Mouse (Mus musculus): ENCODE results near the gene Bnc2. TPM values are rescaled to one million over a fixed set of nuclear protein-coding genes. Genes with fewer than 3 reads are reported as not detected.

The Bnc2 gene
- polyA plus RNA-seq, 1 experiment from 2014 or later, result 8.1 TPM

DNA sequence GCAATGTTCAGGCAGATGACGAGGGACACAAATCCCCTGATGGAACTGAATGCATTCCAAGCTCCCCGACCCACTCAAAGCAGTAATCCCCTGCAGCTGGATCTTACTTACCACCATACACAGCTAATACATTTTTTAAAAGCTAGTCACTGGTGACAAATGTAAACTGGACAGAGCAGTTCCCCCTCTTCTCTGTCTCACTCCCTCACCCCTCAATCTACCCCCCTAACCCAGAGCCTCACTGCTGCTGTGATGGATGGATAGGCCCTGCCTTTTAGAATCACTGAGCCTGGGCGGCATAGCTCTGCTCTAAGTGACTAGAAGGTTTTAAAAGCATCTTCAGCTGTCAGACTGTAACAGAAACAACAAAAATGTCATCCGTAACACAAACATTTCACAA, 40.3 kb downstream of the Bnc2 start:
- Histone ChIP-seq H3K4me1 (ENCODE audit: insufficient read depth, low read length) (peaks cover 52% of the 10 kb centered on the region), H3K4me2 (replicated peaks; ENCODE audit: low read depth, low read length) (no peak overlapping the region), H3K27ac (ENCODE audit: low read length) (no peak overlapping the region), H3K9ac (replicated peaks; ENCODE audit: low read length) (no peak overlapping the region), H3K4me3 (ENCODE audit: low read length) (no peak overlapping the region), H3K27me3 (ENCODE audit: insufficient read depth, low read length) (no peaks in the 10 kb centered on the region), H3K36me3 (ENCODE audit: insufficient read depth, low read length) (no peaks in the 10 kb centered on the region), H3K9me3 (ENCODE audit: low read length) (no peaks in the 10 kb centered on the region)
- WGBS, result 32% methylated on average over 4 of the region's 4 CpGs
- no peak for ATAC-seq (ENCODE audit: low FRiP score, low TSS enrichment)

- WGBS, result 79% methylated on average over 1 of the region's 1 CpGs
- Histone ChIP-seq H3K4me1 (ENCODE audit: insufficient read depth, low read length) (peaks cover 48% of the 10 kb centered on the region), H3K27me3 (ENCODE audit: insufficient read depth, low read length) (no peaks in the 10 kb centered on the region), H3K9me3 (ENCODE audit: low read length) (no peaks in the 10 kb centered on the region), H3K4me3 (ENCODE audit: low read length) (no peak overlapping the region), H3K9ac (replicated peaks; ENCODE audit: low read length) (no peak overlapping the region), H3K36me3 (ENCODE audit: insufficient read depth, low read length) (no peaks in the 10 kb centered on the region), H3K4me2 (replicated peaks; ENCODE audit: low read depth, low read length) (no peak overlapping the region), H3K27ac (ENCODE audit: low read length) (no peak overlapping the region)
- ATAC-seq (ENCODE audit: low FRiP score, low TSS enrichment), result no peak
Measured at GRCm38 (mm10) chr4:84633991-84634390, 41.1 kb downstream of the Bnc2 start.

DNA sequence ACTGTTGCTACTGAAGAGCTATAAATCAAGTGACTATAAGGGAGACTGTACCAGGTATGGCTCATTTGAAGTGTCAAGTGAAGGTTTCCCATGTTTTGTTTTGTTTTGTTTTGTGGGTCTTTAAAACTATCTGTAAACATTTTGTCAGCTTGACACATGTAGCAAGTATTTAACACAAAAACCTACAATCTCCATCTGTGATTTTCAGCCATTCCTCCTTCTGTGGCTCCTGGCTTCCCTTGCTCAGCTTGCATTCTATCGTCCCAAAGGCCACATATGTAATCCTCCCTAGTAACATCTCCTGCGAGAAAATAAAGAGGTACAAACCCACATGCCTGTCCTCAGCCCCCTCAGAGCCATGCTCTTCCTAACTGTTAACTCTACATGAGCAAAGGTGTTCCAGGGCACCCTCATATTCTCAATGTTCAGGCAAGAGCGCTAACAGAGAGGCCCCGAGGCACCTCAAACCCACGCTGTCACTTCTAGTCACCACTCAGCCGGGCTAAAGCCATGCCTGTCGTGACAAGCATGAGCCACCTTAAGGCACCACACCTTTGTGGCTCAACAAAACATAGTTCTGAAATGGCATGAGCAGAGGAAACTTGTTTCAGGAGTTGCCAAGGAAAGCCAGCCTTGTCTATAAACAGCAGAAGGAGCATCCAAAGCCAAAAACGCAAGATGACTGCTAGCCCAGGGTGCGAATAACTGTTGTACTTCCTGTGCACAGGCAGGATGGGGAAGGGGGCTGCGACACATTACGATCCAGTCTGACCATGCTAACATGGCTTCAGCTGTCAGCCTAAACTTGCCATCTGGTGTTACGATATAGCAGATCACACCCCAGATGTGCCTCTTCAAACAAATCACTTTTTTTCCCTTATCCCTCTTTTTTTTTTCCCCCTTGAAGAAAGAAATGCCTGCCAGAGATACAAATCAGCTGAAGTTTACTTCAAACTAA, 42.0 kb downstream of the Bnc2 start:
- no peak for ATAC-seq (ENCODE audit: low FRiP score, low TSS enrichment)

DNA sequence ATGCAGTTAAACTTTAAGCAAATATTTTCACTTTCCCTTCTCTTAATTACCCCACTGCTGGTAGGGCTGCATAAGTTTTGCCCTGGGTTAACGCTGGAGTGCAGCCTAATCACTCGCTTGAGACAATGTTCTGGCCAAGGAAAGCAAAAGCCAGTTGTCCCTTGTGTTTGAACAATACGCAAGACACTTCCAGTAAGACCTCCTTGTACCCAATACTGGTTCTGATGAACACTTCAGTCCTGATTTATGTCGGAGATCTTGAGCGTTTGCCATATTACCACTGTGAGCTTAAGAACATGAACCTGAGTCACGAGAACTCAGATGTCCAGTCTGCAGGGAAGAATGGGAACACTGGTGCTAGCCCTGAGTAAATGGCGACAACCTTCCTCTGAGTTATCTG, 47.5 kb downstream of the Bnc2 start:
- H3K4me2 ChIP-seq (replicated peaks; ENCODE audit: low read depth, low read length), result no peak overlapping the region
- H3K4me1 ChIP-seq (ENCODE audit: insufficient read depth, low read length), result peaks cover 7% of the 10 kb centered on the region
- H3K27ac ChIP-seq (ENCODE audit: low read length), result no peak overlapping the region
- no peak overlapping the region for H3K4me3 ChIP-seq (ENCODE audit: low read length)
- no peaks in the 10 kb centered on the region for H3K36me3 ChIP-seq (ENCODE audit: insufficient read depth, low read length)
- WGBS, result 85% methylated on average over 7 of the region's 7 CpGs
- no peaks in the 10 kb centered on the region for H3K9me3 ChIP-seq (ENCODE audit: low read length)
- ATAC-seq (ENCODE audit: low FRiP score, low TSS enrichment), result no peak
- no peaks in the 10 kb centered on the region for H3K27me3 ChIP-seq (ENCODE audit: insufficient read depth, low read length)
- H3K9ac ChIP-seq (replicated peaks; ENCODE audit: low read length), result no peak overlapping the region

More for the DNA sequence above, 42.0 kb downstream of the Bnc2 start:
- Histone ChIP-seq H3K36me3 (ENCODE audit: insufficient read depth, low read length) (no peaks in the 10 kb centered on the region), H3K4me1 (ENCODE audit: insufficient read depth, low read length) (peaks cover 46% of the 10 kb centered on the region), H3K27ac (ENCODE audit: low read length) (no peak overlapping the region), H3K4me3 (ENCODE audit: low read length) (no peak overlapping the region), H3K27me3 (ENCODE audit: insufficient read depth, low read length) (no peaks in the 10 kb centered on the region), H3K9ac (replicated peaks; ENCODE audit: low read length) (no peak overlapping the region), H3K4me2 (replicated peaks; ENCODE audit: low read depth, low read length) (no peak overlapping the region), H3K9me3 (ENCODE audit: low read length) (no peaks in the 10 kb centered on the region)
- 59% methylated on average over 12 of the region's 12 CpGs for WGBS

DNA sequence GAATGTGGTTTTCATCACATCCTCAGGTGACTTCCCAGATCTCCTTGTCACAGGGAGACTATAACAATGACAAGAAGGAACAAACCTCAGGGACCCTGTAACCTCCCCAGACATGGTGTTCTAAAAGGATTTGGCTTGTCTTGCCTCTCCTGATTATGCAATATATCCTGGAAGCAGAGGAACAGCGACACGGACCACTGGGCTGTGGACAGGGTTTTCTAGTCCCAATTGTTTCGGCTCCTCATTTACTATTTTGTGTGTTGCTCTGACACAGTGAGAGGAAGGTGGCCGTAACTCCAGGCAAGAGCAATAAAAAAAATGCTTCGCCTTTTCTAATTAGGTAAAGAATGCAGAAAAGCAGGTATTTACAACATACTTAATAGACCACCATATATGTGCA, 51.8 kb downstream of the Bnc2 start:
- Histone ChIP-seq H3K36me3 (ENCODE audit: insufficient read depth, low read length) (no peaks in the 10 kb centered on the region), H3K4me1 (ENCODE audit: insufficient read depth, low read length) (peaks cover 7% of the 10 kb centered on the region), H3K27me3 (ENCODE audit: insufficient read depth, low read length) (no peaks in the 10 kb centered on the region), H3K4me3 (ENCODE audit: low read length) (no peak overlapping the region), H3K27ac (ENCODE audit: low read length) (no peak overlapping the region), H3K9ac (replicated peaks; ENCODE audit: low read length) (no peak overlapping the region), H3K9me3 (ENCODE audit: low read length) (no peaks in the 10 kb centered on the region), H3K4me2 (replicated peaks; ENCODE audit: low read depth, low read length) (no peak overlapping the region)
- ATAC-seq (ENCODE audit: low FRiP score, low TSS enrichment), result peak; percentile 51; the same call in 1 of the 2 replicates
- 21% methylated on average over 5 of the region's 5 CpGs for WGBS

GRCm38 (mm10) chr4:84621785-84622184, 53.3 kb downstream of the Bnc2 start:
- Histone ChIP-seq H3K9me3 (ENCODE audit: low read length) (no peaks in the 10 kb centered on the region), H3K4me3 (ENCODE audit: low read length) (no peak overlapping the region), H3K27me3 (ENCODE audit: insufficient read depth, low read length) (no peaks in the 10 kb centered on the region), H3K36me3 (ENCODE audit: insufficient read depth, low read length) (no peaks in the 10 kb centered on the region), H3K9ac (replicated peaks; ENCODE audit: low read length) (no peak overlapping the region), H3K4me1 (ENCODE audit: insufficient read depth, low read length) (peaks cover 7% of the 10 kb centered on the region), H3K27ac (ENCODE audit: low read length) (no peak overlapping the region), H3K4me2 (replicated peaks; ENCODE audit: low read depth, low read length) (no peak overlapping the region)
- no peak for ATAC-seq (ENCODE audit: low FRiP score, low TSS enrichment)
- 67% methylated on average over 3 of the region's 3 CpGs for WGBS

DNA sequence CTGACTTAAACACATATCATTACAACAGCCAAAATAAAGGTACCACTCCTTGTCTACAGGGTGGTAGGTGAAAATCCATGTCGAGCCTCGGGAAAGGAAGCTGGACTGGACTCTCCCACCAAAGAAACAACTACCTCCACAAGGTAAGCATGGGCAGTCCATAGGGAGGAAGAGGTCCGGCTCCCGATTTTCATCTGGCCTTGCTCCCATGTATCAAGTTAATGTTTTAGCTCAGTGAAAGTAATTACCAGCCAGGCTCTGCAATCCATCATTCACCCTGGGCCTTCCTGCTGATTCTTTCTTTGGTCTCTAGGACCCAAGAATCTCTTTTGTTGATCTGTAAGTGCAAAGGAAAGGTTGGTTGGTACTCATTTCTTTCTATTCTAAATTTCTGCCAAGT, 65.2 kb downstream of the Bnc2 start:
- peak; percentile 77; the same call in 1 of the 2 replicates for ATAC-seq (ENCODE audit: low FRiP score, low TSS enrichment)
- H3K4me2 ChIP-seq (replicated peaks; ENCODE audit: low read depth, low read length), result no peak overlapping the region
- WGBS, result 18% methylated on average over 4 of the region's 4 CpGs
- no peak overlapping the region for H3K27ac ChIP-seq (ENCODE audit: low read length)
- H3K36me3 ChIP-seq (ENCODE audit: insufficient read depth, low read length), result no peaks in the 10 kb centered on the region
- H3K27me3 ChIP-seq (ENCODE audit: insufficient read depth, low read length), result no peaks in the 10 kb centered on the region
- no peaks in the 10 kb centered on the region for H3K9me3 ChIP-seq (ENCODE audit: low read length)
- H3K9ac ChIP-seq (replicated peaks; ENCODE audit: low read length), result no peak overlapping the region
- H3K4me1 ChIP-seq (ENCODE audit: insufficient read depth, low read length), result peaks cover 11% of the 10 kb centered on the region
- no peak overlapping the region for H3K4me3 ChIP-seq (ENCODE audit: low read length)

GRCm38 (mm10) chr4:84604461-84604860, 70.6 kb downstream of the Bnc2 start:
- H3K9ac ChIP-seq (replicated peaks; ENCODE audit: low read length), result no peak overlapping the region
- WGBS, result 87% methylated on average over 1 of the region's 1 CpGs
- no peak overlapping the region for H3K27ac ChIP-seq (ENCODE audit: low read length)
- H3K36me3 ChIP-seq (ENCODE audit: insufficient read depth, low read length), result no peaks in the 10 kb centered on the region
- no peaks in the 10 kb centered on the region for H3K27me3 ChIP-seq (ENCODE audit: insufficient read depth, low read length)
- no peak overlapping the region for H3K4me2 ChIP-seq (replicated peaks; ENCODE audit: low read depth, low read length)
- H3K4me3 ChIP-seq (ENCODE audit: low read length), result no peak overlapping the region
- peaks cover under 1% of the 10 kb centered on the region; the same call in 1 of the 2 replicates for H3K4me1 ChIP-seq (ENCODE audit: insufficient read depth, low read length)
- ATAC-seq (ENCODE audit: low FRiP score, low TSS enrichment), result no peak
- H3K9me3 ChIP-seq (ENCODE audit: low read length), result no peaks in the 10 kb centered on the region

- no peak overlapping the region for H3K4me3 ChIP-seq (ENCODE audit: low read length)
- peak; percentile 51; the same call in 1 of the 2 replicates for ATAC-seq (ENCODE audit: low FRiP score, low TSS enrichment)
- 19% methylated on average over 6 of the region's 6 CpGs for WGBS
Measured at GRCm38 (mm10) chr4:84580260-84580952, 94.7 kb downstream of the Bnc2 start.

GRCm38 (mm10) chr4:84578296-84578695, 96.8 kb downstream of the Bnc2 start:
- Histone ChIP-seq H3K4me3 (ENCODE audit: low read length) (no peak overlapping the region), H3K4me2 (replicated peaks; ENCODE audit: low read depth, low read length) (no peak overlapping the region), H3K27ac (ENCODE audit: low read length) (no peak overlapping the region), H3K27me3 (ENCODE audit: insufficient read depth, low read length) (no peaks in the 10 kb centered on the region), H3K9ac (replicated peaks; ENCODE audit: low read length) (no peak overlapping the region), H3K9me3 (ENCODE audit: low read length) (no peaks in the 10 kb centered on the region), H3K4me1 (ENCODE audit: insufficient read depth, low read length) (peaks cover 15% of the 10 kb centered on the region), H3K36me3 (ENCODE audit: insufficient read depth, low read length) (no peaks in the 10 kb centered on the region)
- WGBS, result 74% methylated on average over 1 of the region's 1 CpGs
- no peak for ATAC-seq (ENCODE audit: low FRiP score, low TSS enrichment)

More at GRCm38 (mm10) chr4:84580260-84580952, 94.7 kb downstream of the Bnc2 start:
- no peaks in the 10 kb centered on the region for H3K27me3 ChIP-seq (ENCODE audit: insufficient read depth, low read length)
- no peak overlapping the region for H3K4me2 ChIP-seq (replicated peaks; ENCODE audit: low read depth, low read length)
- H3K4me1 ChIP-seq (ENCODE audit: insufficient read depth, low read length), result peaks cover 15% of the 10 kb centered on the region
- H3K27ac ChIP-seq (ENCODE audit: low read length), result 0 out of 2 replicates have a peak overlapping the region, but pooled peaks have one; percentile 12
- no peaks in the 10 kb centered on the region for H3K36me3 ChIP-seq (ENCODE audit: insufficient read depth, low read length)
- H3K9me3 ChIP-seq (ENCODE audit: low read length), result no peaks in the 10 kb centered on the region
- H3K9ac ChIP-seq (replicated peaks; ENCODE audit: low read length), result no peak overlapping the region
